Mouse (Mus musculus) forebrain, embryonic 10.5 days (tissue): ENCODE data around the gene Hoxc13. TPM values are rescaled to one million over a fixed set of nuclear protein-coding genes. Genes with fewer than 3 reads are reported as not detected.

Experiments used
- DNase-seq: peaks from one replicate; pipeline ENCODE4 v3.0.0-alpha.2; 2017; ENCODE audit warnings: low spot score; ENCODE audit errors: extremely low spot score
- H3K27ac ChIP-seq: fragments of 300-500 bp; sonication (generic); 2 replicates; pipeline ENCODE4 v1.5.1; 2016; ENCODE audit warnings: mild to moderate bottlenecking
- H3K27me3 ChIP-seq: fragments of 300-500 bp; sonication (generic); 2 replicates; pipeline ENCODE4 v1.6.1; 2016; ENCODE audit warnings: mild to moderate bottlenecking; ENCODE audit not compliant: poor library complexity, severe bottlenecking
- H3K36me3 ChIP-seq: fragments of 300-500 bp; sonication (generic); replicated peaks from 2 replicates; pipeline ENCODE4 v1.6.1; 2016; ENCODE audit warnings: mild to moderate bottlenecking, moderate library complexity
- H3K4me1 ChIP-seq: fragments of 300-500 bp; sonication (generic); 2 replicates; pipeline ENCODE4 v1.6.1; 2016
- H3K4me3 ChIP-seq: fragments of 300-500 bp; sonication (generic); 2 replicates; pipeline ENCODE4 v1.5.1; 2016; ENCODE audit warnings: mild to moderate bottlenecking, moderate library complexity
- H3K9me3 ChIP-seq: fragments of 300-500 bp; sonication (generic); 2 replicates; pipeline ENCODE4 v1.6.1; 2016; ENCODE audit warnings: mild to moderate bottlenecking, moderate library complexity
- WGBS: fragments of 180-500 bp; shearing (Covaris S2); methylation state at CpG from one replicate; pipeline ENCODE4 v1.1.7; 2016; 5-methylcytosine and 5-hydroxymethylcytosine counted together
- polyA plus RNA-seq: library from polyadenylated mRNA; unstranded; fragments of >200 nt; fragmentation: Nextera tagmentation; extraction: Ambion mirVana; gene quantifications from 2 replicates; pipeline ENCODE4 v1.2.1, GENCODE M21; 2016

Hoxc13 gene
- polyA plus RNA-seq, result not detected in 2 replicates

- Histone ChIP-seq H3K9me3 (no peaks in the 10 kb centered on the region), H3K27ac (no peak within 1 kb of the TSS), H3K27me3 (peaks cover 100% of the 10 kb centered on the region), H3K4me1 (peaks cover 17% of the 10 kb centered on the region), H3K4me3 (peak within 1 kb of the TSS; percentile 30), H3K36me3 (no peaks in the 10 kb centered on the region)
- WGBS, result under 1% methylated on average over 87 of the region's 88 CpGs
- DNase-seq, result peak; percentile 47
These were observed at the start of gene Hoxc13 for GRCm38 (mm10) chr15:102921053-102922011. Gene Hoxc13, plus strand, starts transcription at chr15:102921103.

- Histone ChIP-seq H3K4me1 (no peaks in the 10 kb centered on the region), H3K27me3 (no peaks in the 10 kb centered on the region), H3K4me3 (no peak overlapping the region), H3K36me3 (no peaks in the 10 kb centered on the region), H3K27ac (no peak overlapping the region), H3K9me3 (no peaks in the 10 kb centered on the region)
- 23% methylated on average over 1 of the region's 1 CpGs for WGBS
- DNase-seq, result no peak
These were observed 35.1 kb upstream of the Hoxc13 start for GRCm38 (mm10) chr15:102885803-102886202.

- WGBS, result 91% methylated on average over 6 of the region's 6 CpGs
- H3K27ac ChIP-seq, result no peak overlapping the region
- DNase-seq, result no peak
- H3K4me1 ChIP-seq, result no peaks in the 10 kb centered on the region
- no peak overlapping the region for H3K4me3 ChIP-seq
- H3K36me3 ChIP-seq, result no peaks in the 10 kb centered on the region
- H3K9me3 ChIP-seq, result no peaks in the 10 kb centered on the region
- H3K27me3 ChIP-seq, result peaks cover 21% of the 10 kb centered on the region
These were observed 25.8 kb upstream of the Hoxc13 start for GRCm38 (mm10) chr15:102895115-102895514.

- no peak for DNase-seq
- Histone ChIP-seq H3K9me3 (no peaks in the 10 kb centered on the region), H3K27ac (no peak overlapping the region), H3K36me3 (no peaks in the 10 kb centered on the region), H3K4me1 (no peaks in the 10 kb centered on the region), H3K27me3 (peaks cover 86% of the 10 kb centered on the region), H3K4me3 (no peak overlapping the region)
- 65% methylated on average over 1 of the region's 1 CpGs for WGBS
These were observed 16.0 kb upstream of the Hoxc13 start for GRCm38 (mm10) chr15:102904946-102905345.

- Histone ChIP-seq H3K9me3 (no peaks in the 10 kb centered on the region), H3K36me3 (no peaks in the 10 kb centered on the region), H3K27ac (no peak overlapping the region), H3K27me3 (peaks cover 100% of the 10 kb centered on the region), H3K4me1 (no peaks in the 10 kb centered on the region), H3K4me3 (no peak overlapping the region)
- peak; percentile 26 for DNase-seq
- WGBS, result under 1% methylated on average over 4 of the region's 4 CpGs
These were observed 11.4 kb upstream of the Hoxc13 start for GRCm38 (mm10) chr15:102909536-102909935.

- Histone ChIP-seq H3K9me3 (no peaks in the 10 kb centered on the region), H3K4me3 (no peak overlapping the region), H3K4me1 (no peaks in the 10 kb centered on the region), H3K27ac (no peak overlapping the region), H3K27me3 (peaks cover 100% of the 10 kb centered on the region), H3K36me3 (no peaks in the 10 kb centered on the region)
- 0% methylated on average over 18 of the region's 18 CpGs for WGBS
- DNase-seq, result no peak
These were observed 10.9 kb upstream of the Hoxc13 start for GRCm38 (mm10) chr15:102910038-102910437.

GRCm38 (mm10) chr15:102910496-102911095 is 10.3 kb upstream of the Hoxc13 start:
- no peak overlapping the region for H3K27ac ChIP-seq
- no peaks in the 10 kb centered on the region for H3K36me3 ChIP-seq
- DNase-seq, result peak; percentile 37
- no peaks in the 10 kb centered on the region for H3K9me3 ChIP-seq
- H3K4me1 ChIP-seq, result no peaks in the 10 kb centered on the region
- H3K4me3 ChIP-seq, result no peak overlapping the region
- peaks cover 100% of the 10 kb centered on the region for H3K27me3 ChIP-seq
- under 1% methylated on average over 22 of the region's 22 CpGs for WGBS

- peaks cover 100% of the 10 kb centered on the region for H3K27me3 ChIP-seq
- WGBS, result under 1% methylated on average over 19 of the region's 19 CpGs
- H3K4me3 ChIP-seq, result no peak overlapping the region
- H3K27ac ChIP-seq, result no peak overlapping the region
- no peaks in the 10 kb centered on the region for H3K36me3 ChIP-seq
- H3K9me3 ChIP-seq, result no peaks in the 10 kb centered on the region
- no peaks in the 10 kb centered on the region for H3K4me1 ChIP-seq
- DNase-seq, result peak; percentile 33
These were observed 7.8 kb upstream of the Hoxc13 start for GRCm38 (mm10) chr15:102913038-102913585.

- H3K27ac ChIP-seq, result no peak overlapping the region
- H3K36me3 ChIP-seq, result no peaks in the 10 kb centered on the region
- peaks cover 17% of the 10 kb centered on the region for H3K4me1 ChIP-seq
- 1% methylated on average over 20 of the region's 20 CpGs for WGBS
- peaks cover 100% of the 10 kb centered on the region for H3K27me3 ChIP-seq
- DNase-seq, result no peak
- no peaks in the 10 kb centered on the region for H3K9me3 ChIP-seq
- no peak overlapping the region for H3K4me3 ChIP-seq
These were observed 2.8 kb upstream of the Hoxc13 start for GRCm38 (mm10) chr15:102917972-102918572.

- Histone ChIP-seq H3K9me3 (no peaks in the 10 kb centered on the region), H3K27me3 (peaks cover 100% of the 10 kb centered on the region), H3K36me3 (no peaks in the 10 kb centered on the region), H3K4me1 (peaks cover 17% of the 10 kb centered on the region), H3K4me3 (no peak overlapping the region), H3K27ac (no peak overlapping the region)
- WGBS, result 2% methylated on average over 7 of the region's 7 CpGs
- peak; percentile 21 for DNase-seq
These were observed 2.2 kb upstream of the Hoxc13 start for GRCm38 (mm10) chr15:102918611-102919265.

- 2% methylated on average over 12 of the region's 12 CpGs for WGBS
- Histone ChIP-seq H3K9me3 (no peaks in the 10 kb centered on the region), H3K27ac (no peak overlapping the region), H3K4me1 (peaks cover 17% of the 10 kb centered on the region), H3K36me3 (no peaks in the 10 kb centered on the region), H3K27me3 (peaks cover 100% of the 10 kb centered on the region), H3K4me3 (no peak overlapping the region)
- DNase-seq, result no peak
These were observed 1.3 kb upstream of the Hoxc13 start for GRCm38 (mm10) chr15:102919336-102920180.
